Mouse (Mus musculus) gastrocnemius, postnatal 4 days (tissue): ENCODE results near the gene Nabp2. TPM values are rescaled to one million over a fixed set of nuclear protein-coding genes. Genes with fewer than 3 reads are reported as not detected.

Source experiments
- DNase-seq, 2 experiments: peaks; one replicate each; pipeline ENCODE4 v3.0.0; 2021 to 2022; ENCODE audit warnings: low spot score in 2 of 2, mixed read lengths in 2 of 2
- long read RNA-seq, 2 experiments: library from polyadenylated mRNA; stranded (forward); transcript quantifications; one replicate each; pipeline ENCODE4 v2.0.0; 2021
- total RNA-seq, 2 experiments: library from RNA; stranded (reverse); gene quantifications; 2 replicates each; pipeline ENCODE4 v1.2.3; 2021

The Nabp2 gene
- total RNA-seq: 10 to 100 TPM; 48.0 to 50.7 TPM
- long read RNA-seq, experiment 1, transcript Nabp2-201 (7 exons, 1,130 nt): major isoform, 53 of 64 reads
- long read RNA-seq, experiment 1, partial matches to known transcripts: 2 of 64 reads
- long read RNA-seq, experiment 1, other reads (novel, unspliced or antisense): 5 of 64 reads
- long read RNA-seq, experiment 2, transcript Nabp2-201 (7 exons, 1,130 nt): major isoform, 39 of 53 reads
- long read RNA-seq, experiment 2, partial matches to known transcripts: 0 of 53 reads
- long read RNA-seq, experiment 2, other reads (novel, unspliced or antisense): 8 of 53 reads

- DNase-seq: peak; percentile 91 to 96
Observed at GRCm38 (mm10) chr10:128411211-128412054, at the start of gene Nabp2, which contains the start of gene Rnf41. TSS of gene Nabp2 (minus strand) at chr10:128411492. TSS of gene Rnf41 (plus strand) at chr10:128411657.

GRCm38 (mm10) chr10:128460270-128460630, 49.0 kb upstream of the Nabp2 start:
- no peak for DNase-seq

- DNase-seq: peak in 1 of 2 experiments; percentile 37
Observed at GRCm38 (mm10) chr10:128459409-128460269, 48.3 kb upstream of the Nabp2 start.

GRCm38 (mm10) chr10:128458719-128459408, 47.6 kb upstream of the Nabp2 start, which contains the start of gene Smarcc2:
TSS of gene Smarcc2 (plus strand) at chr10:128459248.
- peak; percentile 88 to 90 for DNase-seq

- peak; percentile 88 to 93 for DNase-seq
Observed at GRCm38 (mm10) chr10:128458348-128458718, 47.0 kb upstream of the Nabp2 start.

- DNase-seq: no peak
Observed at GRCm38 (mm10) chr10:128457676-128458075, 46.4 kb upstream of the Nabp2 start.

- peak; percentile 55 to 74 for DNase-seq
Observed at GRCm38 (mm10) chr10:128455280-128455679, 44.0 kb upstream of the Nabp2 start.

GRCm38 (mm10) chr10:128454471-128454870, 43.2 kb upstream of the Nabp2 start:
- DNase-seq: no peak

- no peak for DNase-seq
Observed at GRCm38 (mm10) chr10:128451014-128451413, 39.7 kb upstream of the Nabp2 start.

GRCm38 (mm10) chr10:128445407-128445806, 34.1 kb upstream of the Nabp2 start:
- no peak for DNase-seq

GRCm38 (mm10) chr10:128444354-128444753, 33.1 kb upstream of the Nabp2 start:
- DNase-seq: no peak

- no peak for DNase-seq
Observed at GRCm38 (mm10) chr10:128442718-128443117, 31.4 kb upstream of the Nabp2 start.

GRCm38 (mm10) chr10:128441324-128442119, 30.2 kb upstream of the Nabp2 start:
- no peak for DNase-seq

GRCm38 (mm10) chr10:128440407-128440806, 29.1 kb upstream of the Nabp2 start:
- DNase-seq: no peak

GRCm38 (mm10) chr10:128438675-128439279, 27.5 kb upstream of the Nabp2 start:
- DNase-seq: no peak

GRCm38 (mm10) chr10:128436376-128436775, 25.1 kb upstream of the Nabp2 start:
- no peak for DNase-seq

- DNase-seq: no peak
Observed at GRCm38 (mm10) chr10:128435873-128436272, 24.6 kb upstream of the Nabp2 start.

GRCm38 (mm10) chr10:128435186-128435823, 24.0 kb upstream of the Nabp2 start:
- DNase-seq: no peak

- no peak for DNase-seq
Observed at GRCm38 (mm10) chr10:128434681-128435080, 23.4 kb upstream of the Nabp2 start.
